Mouse (Mus musculus) CH12.LX (cell line): ENCODE measurements around the gene Pxmp4. TPM values are rescaled to one million over a fixed set of nuclear protein-coding genes. Genes with fewer than 3 reads are reported as not detected.

Experiments used
- DNase-seq: peaks from one replicate; pipeline ENCODE4 v3.0.0-alpha.2; 2013; ENCODE audit errors: extremely low read depth
- H3K27ac ChIP-seq: 2 replicates; pipeline ENCODE4 v1.5.1; 2012; ENCODE audit warnings: low read depth, mild to moderate bottlenecking, control low read depth, moderate library complexity; ENCODE audit not compliant: insufficient read depth
- H3K27me3 ChIP-seq: replicated peaks from 2 replicates; pipeline ENCODE3; 2012; ENCODE audit warnings: inconsistent platforms
- H3K36me3 ChIP-seq, 2 experiments: replicated peaks in 1 of 2; 2 replicates each; pipeline versions ENCODE3 to v1.6.1; 2012; ENCODE audit warnings: inconsistent platforms in 1 of 2, low read length in 1 of 2, mild to moderate bottlenecking in 1 of 2, mixed read lengths in 1 of 2, moderate library complexity in 1 of 2; ENCODE audit not compliant: control insufficient read depth in 1 of 2, insufficient read depth in 1 of 2
- H3K4me1 ChIP-seq, 2 experiments: 2 replicates each; pipeline ENCODE4 v1.6.1; 2012; ENCODE audit warnings: inconsistent platforms in 1 of 2, moderate library complexity in 1 of 2; ENCODE audit not compliant: insufficient read depth in 2 of 2, control insufficient read depth in 1 of 2
- H3K4me2 ChIP-seq: 2 replicates; pipeline ENCODE4 v1.6.1; 2012; ENCODE audit warnings: low read depth, mild to moderate bottlenecking, control low read depth; ENCODE audit not compliant: poor library complexity, insufficient read depth, severe bottlenecking
- H3K4me3 ChIP-seq, 3 experiments: fragments of 150-350 bp in 1 of 3; sonication (generic) in 1 of 3; replicated peaks in 1 of 3; 2 replicates each; pipeline versions ENCODE3 to v1.5.1; 2011 to 2012; ENCODE audit warnings: low read depth in 2 of 3, low read length in 2 of 3, mild to moderate bottlenecking in 2 of 3, moderate library complexity in 2 of 3, control low read depth in 1 of 3, improper control_type of control experiment in 1 of 3, inconsistent platforms in 1 of 3, mixed read lengths in 1 of 3; ENCODE audit not compliant: poor library complexity in 1 of 3
- H3K79me2 ChIP-seq: replicated peaks from 2 replicates; pipeline ENCODE4 v1.6.1; 2012; ENCODE audit warnings: mild to moderate bottlenecking, moderate library complexity; ENCODE audit not compliant: control insufficient read depth, poor library complexity, insufficient read depth, severe bottlenecking; ENCODE audit errors: extremely low read depth
- H3K9ac ChIP-seq: 2 replicates; pipeline ENCODE4 v1.6.1; 2012; ENCODE audit warnings: low read depth, mild to moderate bottlenecking, control low read depth, moderate library complexity; ENCODE audit not compliant: insufficient read depth
- H3K9me3 ChIP-seq: replicated peaks from 2 replicates; pipeline ENCODE3; 2012; ENCODE audit warnings: low read length, inconsistent platforms, mixed read lengths
- BHLHE40 ChIP-seq: IDR thresholded peaks from 2 replicates; pipeline ENCODE4 v1.6.1; 2011; ENCODE audit warnings: mild to moderate bottlenecking, low read depth, low read length, improper control_type of control experiment
- CHD1 ChIP-seq: IDR thresholded peaks from 2 replicates; pipeline ENCODE4 v1.6.1; 2012; ENCODE audit warnings: low read depth, low read length, improper control_type of control experiment, inconsistent platforms
- CTCF ChIP-seq, 2 experiments: IDR thresholded peaks in 1 of 2; conservative IDR thresholded peaks in 1 of 2; 2 replicates each; pipeline ENCODE4 v1.5.1; 2011 to 2012; ENCODE audit warnings: low read depth in 2 of 2, low read length in 2 of 2, improper control_type of control experiment in 1 of 2, inconsistent platforms in 1 of 2, mild to moderate bottlenecking in 1 of 2, moderate library complexity in 1 of 2
- E2F4 ChIP-seq: IDR thresholded peaks from 2 replicates; pipeline ENCODE4 v1.6.1; 2011; ENCODE audit warnings: low read depth, low read length, improper control_type of control experiment; ENCODE audit not compliant: insufficient replicate concordance
- GABPA ChIP-seq: IDR thresholded peaks from 2 replicates; pipeline ENCODE4 v1.6.1; 2012; ENCODE audit warnings: low read depth, low read length, improper control_type of control experiment, inconsistent platforms; ENCODE audit not compliant: insufficient replicate concordance
- IRF4 ChIP-seq: IDR thresholded peaks from 2 replicates; pipeline ENCODE4 v1.6.1; 2014; ENCODE audit warnings: low read depth, mild to moderate bottlenecking, inconsistent platforms, low read length, improper control_type of control experiment
- JUN ChIP-seq: IDR thresholded peaks from 2 replicates; pipeline ENCODE4 v1.6.1; 2011; ENCODE audit warnings: low read depth, mild to moderate bottlenecking, low read length, improper control_type of control experiment, moderate library complexity; ENCODE audit not compliant: insufficient read depth
- KAT2A ChIP-seq: IDR thresholded peaks from 2 replicates; pipeline ENCODE4 v1.6.1; 2012; ENCODE audit warnings: low read length, improper control_type of control experiment, inconsistent platforms; ENCODE audit not compliant: insufficient replicate concordance
- MAX ChIP-seq: IDR thresholded peaks from 2 replicates; pipeline ENCODE4 v1.6.1; 2011; ENCODE audit warnings: low read length, improper control_type of control experiment
- MAZ ChIP-seq: IDR thresholded peaks from 2 replicates; pipeline ENCODE4 v1.6.1; 2012; ENCODE audit warnings: low read depth, mild to moderate bottlenecking, inconsistent platforms, low read length, improper control_type of control experiment, moderate library complexity
- MEF2A ChIP-seq: IDR thresholded peaks from 2 replicates; pipeline ENCODE4 v1.6.1; 2014; ENCODE audit warnings: low read depth, mild to moderate bottlenecking, inconsistent platforms, low read length, improper control_type of control experiment, borderline replicate concordance
- MXI1 ChIP-seq: IDR thresholded peaks from 2 replicates; pipeline ENCODE4 v1.6.1; 2011; ENCODE audit warnings: mild to moderate bottlenecking, low read depth, low read length, improper control_type of control experiment
- MYC ChIP-seq: IDR thresholded peaks from 2 replicates; pipeline ENCODE4 v1.6.1; 2011; ENCODE audit warnings: low read depth, mild to moderate bottlenecking, improper control_type of control experiment, low read length
- NELFE ChIP-seq: IDR thresholded peaks from 2 replicates; pipeline ENCODE4 v1.6.1; 2011; ENCODE audit warnings: low read depth, low read length, improper control_type of control experiment
- NRF1 ChIP-seq: IDR thresholded peaks from 2 replicates; pipeline ENCODE4 v1.6.1; 2014; ENCODE audit warnings: low read depth, mild to moderate bottlenecking, inconsistent platforms, low read length, improper control_type of control experiment, moderate library complexity
- PAX5 ChIP-seq: IDR thresholded peaks from 2 replicates; pipeline ENCODE4 v1.6.1; 2012; ENCODE audit warnings: low read length, inconsistent platforms, mixed read lengths
- POLR2A ChIP-seq: IDR thresholded peaks from 2 replicates; pipeline ENCODE4 v1.6.1; 2011; ENCODE audit warnings: low read depth, mild to moderate bottlenecking, improper control_type of control experiment, low read length
- RAD21 ChIP-seq: IDR thresholded peaks from 2 replicates; pipeline ENCODE4 v1.6.1; 2011; ENCODE audit warnings: low read depth, mild to moderate bottlenecking, low read length, improper control_type of control experiment, moderate library complexity
- RCOR1 ChIP-seq: conservative IDR thresholded peaks from 2 replicates; pipeline ENCODE4 v1.6.1; 2012; ENCODE audit warnings: low read depth, mild to moderate bottlenecking, inconsistent platforms, low read length, improper control_type of control experiment
- SIN3A ChIP-seq: IDR thresholded peaks from 2 replicates; pipeline ENCODE4 v1.6.1; 2012; ENCODE audit warnings: low read length, improper control_type of control experiment, inconsistent platforms
- TBP ChIP-seq: conservative IDR thresholded peaks from 2 replicates; pipeline ENCODE4 v1.6.1; 2011; ENCODE audit warnings: low read depth, low read length, improper control_type of control experiment
- TCF12 ChIP-seq: IDR thresholded peaks from 2 replicates; pipeline ENCODE4 v1.6.1; 2014; ENCODE audit warnings: low read depth, mild to moderate bottlenecking, inconsistent platforms, low read length, improper control_type of control experiment
- ZC3H11A ChIP-seq: IDR thresholded peaks from 2 replicates; pipeline ENCODE4 v1.6.1; 2012; ENCODE audit warnings: low read depth, mild to moderate bottlenecking, inconsistent platforms, low read length, improper control_type of control experiment
- ZKSCAN1 ChIP-seq: IDR thresholded peaks from 2 replicates; pipeline ENCODE4 v1.6.1; 2012; ENCODE audit warnings: low read depth, inconsistent platforms, low read length, improper control_type of control experiment, borderline replicate concordance
- ZMIZ1 ChIP-seq: IDR thresholded peaks from 2 replicates; pipeline ENCODE4 v1.6.1; 2012; ENCODE audit warnings: low read depth, mild to moderate bottlenecking, inconsistent platforms, low read length, improper control_type of control experiment
- ZNF384 ChIP-seq: IDR thresholded peaks from 2 replicates; pipeline ENCODE4 v1.6.1; 2012; ENCODE audit warnings: low read depth, low read length, improper control_type of control experiment, inconsistent platforms
- dilution Hi-C: fragments of 300-500 bp; cut with MboI; formaldehyde crosslinking; loops from 2 replicates; pipeline ENCODE4 v1.14.3; 2020; ENCODE audit warnings: low sequenced_read_pairs; ENCODE audit not compliant: extremely low pct_unique_long_range_greater_than_20kb, extremely low pct_ligation_motif_present
- in situ Hi-C: fragments of 300-500 bp; cut with MboI; formaldehyde crosslinking; loops from 3 replicates; pipeline ENCODE4 v1.14.3; 2019; ENCODE audit warnings: low sequenced_read_pairs, low pct_ligation_motif_present, low pct_unique_long_range_greater_than_20kb, mixed read lengths
- polyA plus RNA-seq: library from polyadenylated mRNA; unstranded; fragments of >175 nt; gene quantifications from 2 replicates; pipeline ENCODE4 v1.2.1, GENCODE M21; 2012; ENCODE audit warnings: low read depth; ENCODE audit not compliant: insufficient read length
- total RNA-seq, 2 experiments: library from RNA; depleted of rRNA; stranded (reverse); fragments of 300-350 nt in 1 of 2; fragments of >200 nt in 1 of 2; gene quantifications; 2 replicates each; pipeline ENCODE4 v1.2.3; 2012 to 2014

Gene Pxmp4
- total and polyA plus RNA-seq, 3 experiments = 6.0 to 9.4 (median 7.6) TPM

- H3K4me2 ChIP-seq = no peak overlapping the region
- peaks cover 14 to 17% of the 10 kb centered on the region in 2 experiments for H3K4me1 ChIP-seq
- DNase-seq = no peak
- in situ Hi-C loops (loop anchor here (5.0 kb wide), 1 partner anchor 195 kb away; no protein-coding TSS in a partner anchor), dilution Hi-C loops (no loop called here)
- no peak overlapping the region for H3K9ac ChIP-seq
- no peak overlapping the region for H3K27ac ChIP-seq
- peaks cover 22% of the 10 kb centered on the region for H3K27me3 ChIP-seq
- TF ChIP-seq JUN = no peak
- TF ChIP-seq ZMIZ1 = no peak
- TF ChIP-seq PAX5 = no peak
- no peak for TF ChIP-seq KAT2A
- TF ChIP-seq RAD21 = no peak
- no peak for TF ChIP-seq CTCF (conservative IDR thresholded peaks at IDR 0.05 in 1 of 2, IDR thresholded peaks at IDR 0.05 in 1 of 2; ENCODE audit: low read depth in 2 of 2, low read length in 2 of 2)
- TF ChIP-seq SIN3A = no peak
- TF ChIP-seq MYC = no peak
- TF ChIP-seq MAX = no peak
- no peak for TF ChIP-seq E2F4
- TF ChIP-seq CHD1 = no peak
- TF ChIP-seq MXI1 = no peak
- no peaks in the 10 kb centered on the region for H3K9me3 ChIP-seq
- H3K36me3 ChIP-seq = no peaks in the 10 kb centered on the region
- no peak overlapping the region for H3K4me3 ChIP-seq
- H3K79me2 ChIP-seq = no peaks in the 10 kb centered on the region
Observed at GRCm38 (mm10) chr2:154606965-154607364, 3.5 kb upstream of the Pxmp4 start.

- no peaks in the 10 kb centered on the region for H3K9me3 ChIP-seq
- H3K4me3 ChIP-seq = peak overlapping the region; percentile 41 to 76 (median 54)
- peaks cover 0 to 2% of the 10 kb centered on the region in 2 experiments for H3K36me3 ChIP-seq
- peak overlapping the region; percentile 98 for H3K4me2 ChIP-seq
- dilution Hi-C loops = no loop called here
- H3K27me3 ChIP-seq = peaks cover 22% of the 10 kb centered on the region
- H3K4me1 ChIP-seq = peaks cover 14 to 16% of the 10 kb centered on the region in 2 experiments
- H3K79me2 ChIP-seq = no peaks in the 10 kb centered on the region
- H3K27ac ChIP-seq = no peak overlapping the region
- TF ChIP-seq E2F4 (no peak), NRF1 (no peak), GABPA (no peak), ZC3H11A (no peak), MYC (no peak), ZKSCAN1 (no peak), TBP (no peak), BHLHE40 (no peak), IRF4 (no peak), POLR2A (no peak), RAD21 (no peak), MEF2A (no peak), MAZ (no peak), RCOR1 (no peak), NELFE (no peak), ZNF384 (no peak), TCF12 (no peak), PAX5 (no peak)
- H3K9ac ChIP-seq = peak overlapping the region; percentile 53
- no peak for DNase-seq
- in situ Hi-C loops = no loop called here
Observed at GRCm38 (mm10) chr2:154604156-154604555, 648 bp upstream of the Pxmp4 start.
